Mouse (Mus musculus): ENCODE measurements at regions not wholly inside any gene's neighbourhood (a gene's known extent, or its start where the extent isn't known, plus 50 kb on each side); places are given as distances from the start of the nearest gene placed in this dataset.

DNA sequence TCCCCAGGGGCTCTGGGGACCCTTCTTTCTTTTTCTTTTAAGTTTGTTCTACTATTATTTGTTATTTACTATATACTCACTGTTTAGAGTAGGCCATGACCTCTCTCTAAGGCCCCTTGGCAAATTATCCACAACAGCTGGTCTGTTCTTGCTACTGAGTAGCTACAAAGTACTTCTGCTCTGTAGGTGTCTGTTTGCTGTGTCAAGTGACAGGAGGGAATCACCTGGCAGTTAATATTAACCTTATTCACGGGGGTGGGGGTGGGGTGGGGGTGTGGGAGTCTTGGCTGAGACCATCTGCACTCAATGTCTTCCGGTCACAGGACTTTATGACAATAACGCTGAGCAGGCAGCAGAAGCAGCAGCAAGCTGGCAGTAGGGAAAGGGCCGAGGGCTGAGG lies 146.4 kb upstream of the Tmem45b start:
- no peak for TF ChIP-seq POLR2A (IDR thresholded peaks at IDR 0.05; ENCODE audit: control insufficient read depth, extremely low read depth, insufficient read depth, low read length, poor library complexity)
- no peak for TF ChIP-seq CTCF (IDR thresholded peaks at IDR 0.05; ENCODE audit: borderline replicate concordance, control insufficient read depth, extremely low read depth, insufficient read depth, low read length, poor library complexity)
